Mouse (Mus musculus) thymus, adult 2 months (tissue): Measurements from ENCODE around the gene Fgf15. TPM values are rescaled to one million over a fixed set of nuclear protein-coding genes. Genes with fewer than 3 reads are reported as not detected.
A peak's percentile ranks its signal among the peaks of the same experiment; 100 is the strongest.

Experiments
- DNase-seq: peaks from one replicate; pipeline ENCODE4 v3.0.0; 2021
- H3K27ac ChIP-seq: fragments of 200-500 bp; 2 replicates; pipeline ENCODE4 v1.5.1; 2012; ENCODE audit warnings: low read length, control low read depth; ENCODE audit not compliant: control insufficient read depth, insufficient read depth
- H3K27me3 ChIP-seq: fragments of 200-500 bp; 2 replicates; pipeline ENCODE4 v1.6.1; 2012; ENCODE audit warnings: mild to moderate bottlenecking, low read length, moderate library complexity, mixed read lengths; ENCODE audit not compliant: control insufficient read depth, insufficient read depth
- H3K36me3 ChIP-seq: fragments of 200-500 bp; 2 replicates; pipeline ENCODE4 v1.6.1; 2012; ENCODE audit warnings: mild to moderate bottlenecking, low read length, moderate library complexity; ENCODE audit not compliant: control insufficient read depth, insufficient read depth
- H3K4me1 ChIP-seq: fragments of 200-500 bp; replicated peaks from 2 replicates; pipeline ENCODE4 v1.6.1; 2012; ENCODE audit warnings: low read length; ENCODE audit not compliant: control insufficient read depth, insufficient read depth
- H3K4me3 ChIP-seq: fragments of 200-500 bp; 2 replicates; pipeline ENCODE4 v1.5.1; 2012; ENCODE audit warnings: mild to moderate bottlenecking, low read length, control low read depth, moderate library complexity; ENCODE audit not compliant: control insufficient read depth, insufficient read depth
- CTCF ChIP-seq: fragments of 200-500 bp; IDR thresholded peaks from 2 replicates; pipeline ENCODE4 v1.5.1; 2012; ENCODE audit warnings: mild to moderate bottlenecking, control low read depth, low read length, moderate library complexity, borderline replicate concordance; ENCODE audit not compliant: control insufficient read depth, poor library complexity, insufficient read depth; ENCODE audit errors: extremely low read depth
- POLR2A ChIP-seq: fragments of 200-500 bp; IDR thresholded peaks from 2 replicates; pipeline ENCODE4 v1.6.1; 2012; ENCODE audit warnings: mild to moderate bottlenecking, low read length, control low read depth, moderate library complexity; ENCODE audit not compliant: control insufficient read depth, poor library complexity, insufficient read depth; ENCODE audit errors: extremely low read depth
- WGBS: fragments of 180-500 bp; shearing (Covaris S2); methylation state at CpG from one replicate; pipeline ENCODE4 v1.1.7; 2018; 5-methylcytosine and 5-hydroxymethylcytosine counted together
- polyA plus RNA-seq: library from polyadenylated mRNA; depleted of rRNA; stranded (reverse); fragments of >200 nt; gene quantifications from 2 replicates; pipeline ENCODE4 v1.2.3, GENCODE M21; 2012

The Fgf15 gene
- polyA plus RNA-seq, 1 experiment, result 0.42 TPM

DNA sequence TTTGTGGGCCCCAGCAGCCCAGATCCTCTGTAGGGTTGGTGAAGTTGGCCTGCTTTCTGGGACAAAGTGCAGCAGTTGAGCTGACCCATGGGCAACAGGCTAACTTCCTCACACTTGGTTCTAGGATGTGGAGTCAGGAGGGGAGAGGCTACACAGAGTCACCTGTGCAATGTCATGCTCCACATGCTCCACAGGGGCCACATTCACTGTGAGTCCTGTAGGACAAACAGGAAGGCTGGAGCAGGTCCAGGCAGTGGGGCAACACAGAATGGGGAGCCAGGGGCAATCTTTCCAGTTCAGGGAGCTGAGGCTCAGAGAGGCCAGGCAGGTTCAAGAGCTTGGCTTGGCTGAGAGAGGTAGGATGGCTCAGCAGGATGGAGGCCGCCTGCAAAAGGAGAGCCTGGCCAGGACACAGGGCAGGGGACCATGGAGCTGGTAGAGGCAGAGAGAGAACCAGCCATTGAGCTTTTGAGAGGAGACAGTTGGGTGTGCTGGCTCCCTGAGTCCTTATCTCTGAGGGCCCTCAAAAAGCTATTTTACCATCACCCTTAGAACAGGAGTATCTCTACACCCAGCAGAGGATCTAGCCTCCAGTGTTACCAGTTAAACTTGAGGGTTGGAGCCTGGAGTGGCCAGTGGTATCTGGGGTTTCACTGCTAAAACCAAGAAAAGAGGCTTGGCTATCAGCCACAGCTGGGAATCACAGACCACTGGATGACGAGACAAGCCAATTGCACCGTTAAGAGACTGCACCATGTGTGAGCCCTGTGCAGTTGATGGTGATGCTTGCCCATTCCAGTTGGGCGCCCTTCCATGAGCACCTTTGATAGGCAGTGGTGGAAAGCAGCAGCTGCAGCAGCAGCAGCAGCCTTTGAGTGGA, 31.9 kb downstream of the Fgf15 start:
- Histone ChIP-seq H3K36me3 (no peaks in the 10 kb centered on the region), H3K4me3 (no peak overlapping the region), H3K27ac (no peak overlapping the region), H3K4me1 (no peaks in the 10 kb centered on the region), H3K27me3 (no peaks in the 10 kb centered on the region)
- DNase-seq, result no peak
- TF ChIP-seq POLR2A, result no peak
- WGBS, result 94% methylated on average over 4 of the region's 4 CpGs

DNA sequence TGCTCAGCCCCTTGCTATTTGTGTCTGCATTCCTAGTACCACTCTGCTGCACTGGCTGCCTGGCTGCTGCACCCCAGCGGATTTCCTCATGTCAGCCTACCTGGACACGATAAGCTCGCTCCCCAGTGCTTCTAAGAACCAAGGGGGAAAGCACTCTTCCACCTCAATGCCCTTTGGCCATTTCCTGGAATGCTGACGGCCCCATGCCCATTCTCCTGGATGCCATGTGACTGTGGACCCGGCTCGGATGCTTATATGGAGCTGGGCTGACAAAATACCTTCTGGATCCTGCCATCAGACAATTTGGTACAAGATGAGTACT, 32.5 kb downstream of the Fgf15 start:
- Histone ChIP-seq H3K36me3 (no peaks in the 10 kb centered on the region), H3K4me1 (no peaks in the 10 kb centered on the region), H3K4me3 (no peak overlapping the region), H3K27ac (no peak overlapping the region), H3K27me3 (no peaks in the 10 kb centered on the region)
- 97% methylated on average over 6 of the region's 6 CpGs for WGBS
- DNase-seq, result no peak
- no peak for TF ChIP-seq CTCF
- TF ChIP-seq POLR2A, result no peak

DNA sequence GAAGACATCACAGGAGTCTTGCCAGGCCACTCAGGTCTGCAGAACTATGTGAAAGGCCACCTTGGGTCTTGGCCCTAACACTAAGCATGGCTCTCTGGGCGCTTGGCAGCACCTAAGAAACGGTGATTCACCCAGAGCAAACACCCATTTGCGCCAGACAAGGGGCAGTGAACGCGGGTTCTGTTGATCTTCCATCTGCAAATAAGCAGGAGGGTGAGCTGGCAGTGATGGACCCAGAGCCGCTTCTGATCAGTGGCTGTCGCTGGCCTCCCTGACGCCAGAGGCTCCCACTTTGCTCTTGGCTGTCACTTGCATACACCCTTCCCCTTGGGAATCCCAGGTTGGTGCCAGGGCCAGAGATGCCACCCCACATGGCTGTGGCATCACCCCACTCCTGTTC, 33.2 kb downstream of the Fgf15 start:
- 98% methylated on average over 8 of the region's 8 CpGs for WGBS
- no peak for TF ChIP-seq POLR2A
- TF ChIP-seq CTCF, result no peak
- DNase-seq, result no peak
- H3K27ac ChIP-seq, result no peak overlapping the region
- no peaks in the 10 kb centered on the region for H3K4me1 ChIP-seq
- H3K4me3 ChIP-seq, result no peak overlapping the region
- H3K36me3 ChIP-seq, result no peaks in the 10 kb centered on the region
- no peaks in the 10 kb centered on the region for H3K27me3 ChIP-seq

DNA sequence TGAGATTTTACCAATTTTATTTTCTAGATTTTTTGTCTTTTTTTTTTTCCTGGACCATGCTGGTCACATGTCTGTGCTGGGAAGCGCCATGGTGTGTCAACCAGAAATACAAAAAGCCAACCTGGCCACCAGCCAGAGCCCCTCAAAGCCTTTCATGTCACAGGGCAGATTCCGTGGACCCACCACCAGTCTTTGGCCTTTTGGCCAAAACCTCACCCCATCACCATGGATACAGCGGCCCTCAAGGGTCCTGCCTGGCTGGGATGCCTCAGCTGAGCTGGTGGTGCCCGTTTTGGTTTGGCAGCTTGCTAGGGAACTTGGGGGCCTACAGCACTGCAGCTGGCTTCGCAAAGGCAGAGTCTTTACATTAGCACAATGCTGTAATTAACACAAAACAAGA, 33.6 kb downstream of the Fgf15 start:
- no peak overlapping the region for H3K27ac ChIP-seq
- H3K36me3 ChIP-seq, result no peaks in the 10 kb centered on the region
- H3K4me3 ChIP-seq, result no peak overlapping the region
- DNase-seq, result no peak
- TF ChIP-seq CTCF, result no peak
- TF ChIP-seq POLR2A, result no peak
- no peaks in the 10 kb centered on the region for H3K4me1 ChIP-seq
- H3K27me3 ChIP-seq, result no peaks in the 10 kb centered on the region
- WGBS, result 96% methylated on average over 5 of the region's 5 CpGs

DNA sequence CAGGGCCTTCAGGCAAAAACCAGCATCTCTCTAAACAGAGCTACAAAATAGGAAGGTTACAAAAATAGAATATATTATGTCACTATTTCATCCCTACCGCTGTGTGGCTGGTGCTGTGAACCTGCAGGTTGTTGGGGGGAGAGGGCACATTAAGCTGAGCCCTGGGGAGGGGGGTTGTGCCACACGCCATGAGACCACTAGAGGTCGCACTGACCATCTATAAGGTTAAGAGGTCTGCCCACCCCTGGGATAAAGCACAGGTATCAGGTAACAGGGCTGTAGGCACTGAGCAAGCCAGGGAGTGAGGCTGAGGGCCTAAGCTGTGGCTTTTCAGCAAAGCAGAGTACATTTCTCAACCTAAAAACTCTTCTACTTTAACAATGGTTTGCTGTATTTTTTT, 35.4 kb downstream of the Fgf15 start:
- peak; percentile 68; the same call in 1 of the 2 replicates for TF ChIP-seq CTCF
- no peak for TF ChIP-seq POLR2A
- no peak overlapping the region for H3K27ac ChIP-seq
- 29% methylated on average over 3 of the region's 3 CpGs for WGBS
- no peaks in the 10 kb centered on the region for H3K36me3 ChIP-seq
- peak; percentile 58 for DNase-seq
- no peaks in the 10 kb centered on the region for H3K27me3 ChIP-seq
- H3K4me3 ChIP-seq, result no peak overlapping the region
- H3K4me1 ChIP-seq, result no peaks in the 10 kb centered on the region

DNA sequence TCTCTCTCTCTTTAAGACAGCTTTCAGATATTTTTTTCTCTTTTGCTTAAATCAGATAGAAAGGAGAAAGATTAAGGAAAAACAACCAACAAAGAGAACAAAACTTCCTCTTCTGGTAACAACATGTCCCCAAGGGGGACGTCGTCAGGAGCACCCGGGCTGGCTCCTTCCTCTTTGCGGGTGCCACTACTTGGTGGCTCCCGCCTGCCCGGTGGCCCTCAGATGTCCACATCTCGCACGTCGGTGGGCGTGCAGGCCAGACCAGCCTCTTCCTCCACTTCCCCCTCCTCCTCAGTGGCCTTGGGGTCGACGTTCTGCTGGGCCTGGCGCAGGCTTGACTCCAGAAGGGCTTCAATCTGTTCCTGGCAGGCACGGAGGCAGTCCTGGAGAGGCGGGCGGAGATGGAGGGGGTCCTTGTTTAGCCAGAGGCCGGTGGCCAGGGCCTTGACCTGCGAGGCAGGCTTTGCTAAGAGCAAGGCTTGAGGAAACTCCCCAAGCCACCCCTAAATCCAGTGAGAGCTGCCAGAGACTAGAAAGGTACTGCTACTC, 36.1 kb downstream of the Fgf15 start:
- no peaks in the 10 kb centered on the region for H3K27me3 ChIP-seq
- no peaks in the 10 kb centered on the region for H3K36me3 ChIP-seq
- DNase-seq, result no peak
- no peak overlapping the region for H3K4me3 ChIP-seq
- TF ChIP-seq POLR2A (no peak), CTCF (no peak)
- H3K27ac ChIP-seq, result no peak overlapping the region
- WGBS, result 29% methylated on average over 18 of the region's 18 CpGs
- H3K4me1 ChIP-seq, result no peaks in the 10 kb centered on the region

DNA sequence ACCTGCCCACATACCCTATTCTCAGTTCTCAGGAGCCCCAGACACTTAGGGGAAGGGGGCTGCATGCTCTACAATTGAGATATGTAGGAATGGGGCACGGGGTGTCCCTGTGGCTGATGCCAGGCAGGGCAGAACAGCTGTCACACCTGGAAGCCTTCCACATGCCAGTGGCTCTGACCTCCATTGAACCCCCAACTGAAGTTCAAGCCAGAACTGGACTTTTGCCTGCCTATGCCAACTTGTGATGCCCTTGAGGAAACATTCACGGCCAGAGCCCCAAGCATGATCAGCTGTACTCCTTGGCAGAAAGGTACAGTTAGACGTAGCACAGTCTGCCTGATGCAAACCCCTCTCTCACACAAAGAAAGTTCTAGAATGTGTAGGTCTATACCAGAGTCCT, 37.0 kb downstream of the Fgf15 start:
- no peak overlapping the region for H3K27ac ChIP-seq
- no peak for TF ChIP-seq POLR2A
- TF ChIP-seq CTCF, result no peak
- DNase-seq, result no peak
- no peaks in the 10 kb centered on the region; the same call in 1 of the 2 replicates for H3K27me3 ChIP-seq
- no peak overlapping the region for H3K4me3 ChIP-seq
- H3K36me3 ChIP-seq, result no peaks in the 10 kb centered on the region
- WGBS, result 88% methylated on average over 3 of the region's 3 CpGs
- peaks cover 7% of the 10 kb centered on the region for H3K4me1 ChIP-seq
